Mouse (Mus musculus) kidney, adult 18-20 months (tissue): Measurements from ENCODE around the gene Edil3.

Experiments
- DNase-seq: peaks from one replicate; pipeline ENCODE4 v3.0.0; 2021

Edil3 gene

GRCm38 (mm10) chr13:88821440-88822331 is at the start of gene Edil3:
Edil3 (plus strand) TSS chr13:88821472.
- peak; percentile 4 for DNase-seq

DNA sequence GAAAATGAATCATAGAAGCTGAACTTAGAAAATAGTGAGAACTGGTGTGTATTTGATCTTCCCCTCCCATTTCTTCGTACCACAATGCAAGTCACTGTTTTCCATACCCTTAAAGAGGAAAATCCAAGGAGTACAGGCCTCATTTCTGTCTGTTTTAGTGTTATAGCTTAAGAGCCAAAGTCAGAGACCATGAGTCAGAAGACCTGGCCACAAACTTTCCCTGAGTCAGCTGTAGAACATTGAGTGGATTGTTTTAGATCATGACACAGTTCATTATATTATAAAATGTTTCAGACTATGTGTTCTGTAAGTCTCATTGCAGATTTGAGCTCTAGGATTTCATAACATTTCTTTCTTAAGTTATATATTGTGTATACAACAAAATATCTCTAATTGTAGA is 22.1 kb upstream of the Edil3 start:
- DNase-seq, result no peak

GRCm38 (mm10) chr13:88801006-88801405 is 20.3 kb upstream of the Edil3 start:
- no peak for DNase-seq

- no peak for DNase-seq
These were observed 15.4 kb upstream of the Edil3 start for GRCm38 (mm10) chr13:88805838-88806237.

- DNase-seq, result no peak
These were observed 15.0 kb upstream of the Edil3 start for GRCm38 (mm10) chr13:88806269-88806668.

DNA sequence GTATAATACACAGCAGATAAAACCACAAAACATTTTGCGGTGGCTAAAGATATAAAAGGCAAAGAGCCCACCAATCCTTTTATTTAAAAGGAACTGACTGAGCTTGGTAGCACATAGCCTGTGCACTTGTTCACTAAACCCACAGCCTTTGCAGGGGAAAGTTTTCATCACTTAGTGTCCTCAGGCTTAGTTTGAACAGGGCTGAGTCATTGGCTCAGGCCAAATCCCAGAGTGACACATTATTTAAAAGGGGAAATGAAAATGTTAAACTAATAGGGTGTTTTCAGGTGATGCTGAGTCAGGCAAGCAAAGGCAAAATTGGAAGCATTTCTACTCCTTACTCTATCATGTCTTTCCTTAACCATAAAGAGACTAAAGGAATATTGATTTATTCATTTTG is 11.2 kb upstream of the Edil3 start:
- DNase-seq, result no peak

- DNase-seq, result no peak
These were observed 475 bp upstream of the Edil3 start for GRCm38 (mm10) chr13:88820686-88821308.

DNA sequence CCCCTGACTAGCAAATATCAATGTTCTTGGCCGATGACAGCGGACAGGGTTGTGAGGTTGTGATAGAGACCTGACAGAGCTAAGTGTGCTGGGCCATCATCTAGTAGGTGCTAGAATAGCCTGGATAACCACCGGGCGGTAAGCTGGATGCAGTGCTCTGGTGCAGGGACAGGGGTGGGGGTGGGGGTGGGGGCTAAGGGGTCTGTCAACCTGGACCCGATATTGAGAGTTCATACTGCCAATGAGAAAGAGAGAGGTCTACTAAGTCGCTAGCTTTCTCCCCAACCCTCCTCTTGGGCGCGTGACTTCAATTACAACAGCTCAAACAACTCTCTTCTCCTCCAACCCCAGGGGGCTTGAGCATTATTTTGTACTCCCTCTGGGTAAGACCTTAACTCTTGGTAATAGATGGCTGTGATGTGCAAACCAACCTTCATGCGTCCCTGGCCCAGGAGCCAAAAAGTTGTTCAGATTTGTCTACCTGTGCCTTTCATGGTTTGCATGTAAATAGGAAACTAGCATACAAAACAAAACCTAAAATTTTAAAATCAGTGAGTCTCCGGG is 1.1 kb downstream of the Edil3 start:
- DNase-seq, result no peak

DNA sequence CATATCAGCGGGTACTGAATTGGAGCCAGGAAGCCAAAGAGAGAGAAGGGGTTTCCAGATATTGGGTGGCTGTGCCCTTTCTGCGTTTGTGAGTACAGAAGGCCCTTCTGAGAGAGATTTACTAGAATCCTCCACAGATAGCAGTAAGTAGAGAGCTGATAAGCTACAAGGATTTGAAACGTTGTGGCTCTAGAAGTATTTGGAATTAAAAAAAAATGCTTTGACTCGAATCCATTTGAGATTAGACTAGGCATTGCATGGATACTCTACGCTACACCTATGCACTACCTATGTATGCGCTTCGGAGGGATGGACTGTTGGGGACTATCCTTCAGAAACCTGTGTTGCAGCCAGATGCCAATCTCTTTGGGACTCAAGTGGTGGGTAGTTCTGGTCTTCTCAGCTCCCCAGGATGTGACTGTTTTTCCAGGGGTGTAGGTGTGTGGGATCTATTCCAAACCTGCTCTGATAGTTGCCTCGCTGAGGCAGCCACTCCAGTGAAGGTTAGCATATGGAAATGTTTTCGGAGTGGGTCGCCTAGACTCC is 1.8 kb downstream of the Edil3 start:
- no peak for DNase-seq

DNA sequence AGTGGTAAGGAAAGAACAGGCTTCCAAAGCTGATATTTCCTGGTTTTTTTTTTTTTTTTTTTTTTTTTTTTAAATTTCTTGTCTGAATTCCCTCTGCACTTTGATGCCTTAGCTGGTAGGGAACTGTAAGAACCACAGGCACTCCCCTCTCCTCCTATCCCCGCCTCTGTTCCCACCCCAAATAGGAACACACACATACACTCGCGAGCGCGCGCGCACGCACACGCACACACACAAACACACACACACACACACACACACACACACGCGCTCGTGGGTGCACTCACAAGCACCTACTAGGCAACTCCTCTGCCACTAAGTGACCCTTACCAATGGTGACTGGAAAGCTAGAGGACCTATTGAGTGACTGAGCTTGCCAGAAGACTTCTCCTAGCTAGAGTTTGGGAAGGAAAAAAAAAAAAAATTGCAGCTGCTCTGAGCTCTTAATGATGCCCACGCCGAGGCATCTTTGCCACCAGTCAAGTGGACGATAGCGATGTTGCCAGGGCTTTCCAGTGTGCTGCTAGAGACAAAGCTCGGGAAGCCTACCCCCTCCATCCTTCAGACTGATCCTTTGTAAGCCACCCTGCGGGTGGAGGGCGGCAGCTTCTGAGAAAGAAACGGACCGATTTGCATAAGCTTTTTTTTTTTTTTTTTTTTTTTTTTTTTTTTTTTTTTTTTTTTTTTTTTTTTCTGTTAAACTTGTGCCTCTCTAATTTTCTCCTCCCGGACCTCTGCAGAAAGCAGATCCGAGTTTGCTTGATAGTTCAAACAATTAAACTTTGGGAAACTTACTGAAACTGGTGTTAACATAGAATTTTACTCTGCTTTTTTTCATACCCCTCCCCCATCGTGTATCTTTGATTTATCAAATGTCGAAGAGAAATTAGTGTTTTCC is 2.5 kb downstream of the Edil3 start:
- peak; percentile 6 for DNase-seq

GRCm38 (mm10) chr13:88824441-88824840 is 3.2 kb downstream of the Edil3 start:
- no peak for DNase-seq

DNA sequence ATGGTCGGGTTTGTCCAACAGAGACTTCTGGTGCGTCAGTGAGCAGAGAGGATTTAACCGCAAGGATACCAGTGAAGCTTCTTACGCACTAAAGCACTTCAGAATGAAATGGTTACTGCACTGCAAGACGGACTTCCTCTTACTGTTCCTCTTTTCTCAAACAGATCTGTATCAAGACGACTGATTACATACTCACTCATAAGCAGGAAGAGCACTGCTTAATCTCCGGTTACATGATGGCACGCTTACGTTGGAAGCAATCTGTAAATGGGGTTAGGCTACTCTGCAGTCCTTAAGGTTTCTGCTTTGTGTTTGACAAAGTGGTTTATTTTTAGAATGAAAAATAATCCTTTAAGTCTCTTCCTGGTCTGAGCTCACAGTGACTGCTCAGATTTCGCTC is 7.1 kb downstream of the Edil3 start:
- no peak for DNase-seq

GRCm38 (mm10) chr13:88833732-88834131 is 12.5 kb downstream of the Edil3 start:
- no peak for DNase-seq

- no peak for DNase-seq
These were observed 28.5 kb downstream of the Edil3 start for GRCm38 (mm10) chr13:88849739-88850138.

DNA sequence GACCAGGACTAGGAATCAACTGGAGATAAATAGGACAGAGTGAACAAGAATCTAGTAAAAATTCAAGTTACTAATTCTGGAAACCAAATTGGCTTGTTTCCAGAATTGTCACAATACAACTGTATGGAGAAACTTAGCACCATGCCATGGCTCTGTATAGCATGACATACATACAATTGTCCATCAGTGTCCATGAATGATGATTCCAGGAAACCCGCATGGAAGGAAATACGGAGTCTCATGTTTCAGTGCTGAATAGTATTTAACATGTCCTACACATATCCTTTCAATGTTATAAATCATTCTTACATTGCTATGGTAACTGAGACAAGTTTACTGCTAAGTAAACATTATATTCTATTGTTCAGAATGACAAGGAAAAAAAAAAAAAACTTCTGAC is 58.7 kb downstream of the Edil3 start:
- DNase-seq, result no peak

GRCm38 (mm10) chr13:88890728-88891127 is 69.5 kb downstream of the Edil3 start:
- DNase-seq, result no peak

DNA sequence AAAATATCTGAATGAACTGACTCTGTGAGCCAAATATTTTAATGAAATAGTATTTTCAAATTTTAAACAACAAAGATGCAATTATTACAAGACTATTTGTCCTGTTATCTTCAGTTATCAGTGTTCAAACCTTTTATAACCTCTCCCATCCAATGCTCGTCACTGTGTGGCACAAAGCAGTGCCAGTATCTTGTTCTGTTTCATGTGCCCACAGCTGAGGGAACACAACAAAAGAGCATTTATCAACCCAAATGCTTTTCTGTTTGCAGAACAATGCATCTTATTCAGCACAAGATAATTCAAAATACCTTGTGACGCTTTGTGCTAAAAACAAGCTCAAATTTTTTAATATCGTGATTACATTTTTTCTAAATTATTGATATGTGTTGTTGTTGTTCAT is 78.8 kb downstream of the Edil3 start:
- no peak for DNase-seq

GRCm38 (mm10) chr13:88907405-88907804 is 86.1 kb downstream of the Edil3 start:
- DNase-seq, result no peak

DNA sequence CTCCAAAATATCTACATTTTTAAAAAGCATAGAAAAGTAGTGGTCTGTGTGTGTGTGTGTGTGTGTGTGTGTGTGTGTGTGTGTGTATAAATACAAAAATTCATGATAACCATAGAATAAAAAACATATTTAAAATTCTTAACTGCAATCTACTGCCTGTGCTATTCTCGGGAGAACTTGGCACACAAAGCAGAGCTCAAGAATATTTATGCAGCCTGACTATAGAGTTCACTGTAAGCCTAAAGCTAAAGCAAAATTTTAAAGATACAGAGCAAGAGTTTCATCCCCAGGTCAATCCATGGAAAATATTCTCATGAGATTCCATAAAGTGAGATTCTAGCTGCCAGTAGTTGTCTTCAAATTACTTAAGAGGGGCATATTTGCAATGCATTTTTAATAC is 86.9 kb downstream of the Edil3 start:
- no peak for DNase-seq

DNA sequence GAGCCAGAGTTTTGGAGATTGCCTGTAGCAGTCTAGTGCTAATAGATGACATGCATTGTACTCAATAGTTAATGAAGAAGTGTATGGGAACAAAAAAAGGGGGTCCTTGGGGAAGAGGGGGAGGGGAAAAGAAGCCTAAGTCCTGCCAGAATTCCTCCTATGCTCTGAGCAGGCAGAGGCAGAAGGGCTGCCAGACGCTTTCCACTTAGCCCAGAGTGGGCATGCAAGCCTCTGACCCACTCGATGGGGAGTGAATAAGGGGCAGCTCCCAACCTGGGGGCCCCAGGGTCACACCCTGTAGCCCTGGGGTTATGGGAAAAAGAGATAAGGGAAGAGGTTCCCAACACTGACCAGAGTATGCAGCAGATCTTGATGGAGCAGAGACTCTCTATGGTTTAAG is 95.2 kb downstream of the Edil3 start:
- DNase-seq, result no peak

DNA sequence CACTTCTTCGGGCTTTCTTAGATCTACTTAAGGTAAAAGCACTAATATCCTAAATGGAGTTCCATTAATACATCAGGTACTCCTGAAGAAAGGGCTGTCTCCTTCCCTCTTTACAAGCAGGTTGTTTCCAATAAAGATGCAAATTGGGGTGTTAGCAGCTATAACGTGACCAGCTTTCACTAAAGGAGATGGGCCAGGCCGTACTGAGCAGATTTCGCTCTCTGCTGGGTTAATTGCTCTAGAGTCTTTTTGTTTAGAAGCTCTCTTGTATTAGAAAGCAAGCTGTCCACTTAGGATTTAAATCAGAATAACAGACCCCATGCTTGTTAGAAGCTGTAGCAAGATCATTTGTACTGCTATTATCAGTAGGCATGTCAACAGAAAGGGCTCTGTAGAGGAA is 108.4 kb downstream of the Edil3 start:
- no peak for DNase-seq

- DNase-seq, result no peak
These were observed 117.3 kb downstream of the Edil3 start for GRCm38 (mm10) chr13:88938564-88938963.

DNA sequence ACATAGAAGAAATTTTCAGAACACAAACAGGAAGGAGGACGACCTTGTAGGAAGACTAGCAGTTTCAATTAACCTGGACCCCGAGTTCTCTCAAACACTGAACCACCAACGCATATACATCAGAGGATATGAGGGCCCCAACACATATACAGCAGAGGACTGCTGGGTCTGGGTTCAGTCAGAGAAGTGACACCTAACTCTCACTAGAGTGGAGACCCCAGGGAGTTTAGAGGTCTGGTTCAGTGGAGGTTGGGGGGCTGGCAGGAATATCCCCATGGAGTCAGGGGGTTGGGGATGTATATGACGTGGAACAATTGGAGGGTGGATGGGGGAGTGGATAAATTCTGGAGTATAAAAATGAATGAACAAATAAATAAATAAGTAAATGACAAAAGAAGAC is 151.1 kb downstream of the Edil3 start:
- DNase-seq, result no peak
